Mouse (Mus musculus): ENCODE measurements around the gene Ano8.
"Not testable (repeated sequence)": the region's sequence is repeated elsewhere in the genome, so short reads cannot be mapped to it uniquely, and the experiment has no call there.

Ano8 gene

GRCm38 (mm10) chr8:71485142-71486135 lies at the start of gene Ano8:
Gene Ano8 (minus strand): TSS chr8:71485963.
- peak; percentile 84 for DNase-seq

DNA sequence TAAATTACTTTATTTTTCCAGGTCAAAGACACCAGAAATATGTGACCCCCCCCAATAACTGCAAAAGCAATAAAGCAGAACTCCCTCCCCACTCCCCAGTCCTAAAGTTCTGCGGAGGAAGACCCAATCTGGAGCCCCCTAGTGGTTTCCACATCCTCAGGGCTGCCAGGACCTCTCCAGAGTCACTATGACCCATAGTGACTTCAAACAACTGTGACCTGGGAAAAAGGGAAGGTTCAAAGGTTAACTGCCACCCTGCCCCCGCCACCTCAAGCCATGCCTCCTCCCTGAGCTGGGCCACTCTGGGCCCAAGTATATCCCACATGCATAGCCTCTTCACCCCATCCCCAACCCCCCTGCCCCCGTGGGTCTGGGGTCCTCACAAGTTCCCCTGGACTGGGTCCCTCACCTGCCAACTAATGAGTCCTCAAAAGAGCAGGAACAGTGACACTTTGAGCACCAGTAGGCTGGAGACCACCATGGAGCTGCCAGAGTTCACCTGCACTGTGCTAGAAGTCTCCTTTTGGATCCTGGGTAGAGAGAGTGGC lies 48.6 kb upstream of the Ano8 start:
- no peak for DNase-seq

GRCm38 (mm10) chr8:71530735-71531467 lies 45.1 kb upstream of the Ano8 start:
- DNase-seq, result not testable (repeated sequence)

GRCm38 (mm10) chr8:71528362-71529073 lies 42.8 kb upstream of the Ano8 start:
- peak; percentile 48 for DNase-seq

GRCm38 (mm10) chr8:71527162-71527870 lies 41.6 kb upstream of the Ano8 start:
- no peak for DNase-seq

- DNase-seq, result no peak
Measured at GRCm38 (mm10) chr8:71526272-71526671, 40.5 kb upstream of the Ano8 start.

DNA sequence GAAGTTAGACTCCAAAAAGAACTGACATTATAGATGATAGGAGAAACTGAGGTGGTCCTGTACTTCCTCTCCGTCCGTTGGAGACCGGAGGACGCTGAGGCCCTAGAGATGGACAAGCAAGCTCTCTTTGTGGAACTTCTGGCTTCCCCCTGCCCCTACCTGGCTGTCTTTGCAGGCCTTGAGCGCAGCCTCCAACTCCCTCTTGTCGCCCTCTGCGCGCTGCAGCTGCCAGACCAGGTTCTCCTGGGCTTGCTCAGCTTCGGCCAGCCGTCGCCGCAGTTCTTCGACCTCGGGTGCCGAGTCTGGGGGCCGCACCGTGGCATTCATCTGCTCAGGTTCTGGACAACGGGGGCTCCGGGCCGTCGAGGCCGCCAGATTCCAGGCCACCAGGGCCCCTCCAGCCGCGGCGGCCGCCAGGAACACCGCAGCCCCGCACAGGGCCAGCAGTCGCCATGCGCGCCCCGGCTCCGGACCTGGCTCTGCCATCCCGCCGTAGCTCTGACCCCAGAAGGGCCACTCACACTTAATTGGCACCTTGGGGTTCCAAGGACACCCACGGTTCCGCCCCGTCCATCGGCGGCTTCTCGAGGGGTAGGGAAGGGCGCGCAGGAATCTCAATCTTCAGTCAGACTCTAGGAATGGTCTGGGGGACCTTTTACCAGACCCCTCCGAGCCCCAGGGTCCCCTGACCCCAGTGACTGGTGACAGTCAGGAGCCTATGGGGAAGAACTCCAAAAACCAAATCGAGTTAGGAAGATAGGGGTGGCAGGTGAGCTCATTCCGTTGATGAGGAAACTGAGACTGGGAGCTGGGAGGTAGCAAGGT lies 39.7 kb upstream of the Ano8 start, which contains the start of gene Ccdc194:
TSS of gene Ccdc194 (minus strand) at position 486 of the 825 bp plus-strand sequence.
- no peak for DNase-seq

DNA sequence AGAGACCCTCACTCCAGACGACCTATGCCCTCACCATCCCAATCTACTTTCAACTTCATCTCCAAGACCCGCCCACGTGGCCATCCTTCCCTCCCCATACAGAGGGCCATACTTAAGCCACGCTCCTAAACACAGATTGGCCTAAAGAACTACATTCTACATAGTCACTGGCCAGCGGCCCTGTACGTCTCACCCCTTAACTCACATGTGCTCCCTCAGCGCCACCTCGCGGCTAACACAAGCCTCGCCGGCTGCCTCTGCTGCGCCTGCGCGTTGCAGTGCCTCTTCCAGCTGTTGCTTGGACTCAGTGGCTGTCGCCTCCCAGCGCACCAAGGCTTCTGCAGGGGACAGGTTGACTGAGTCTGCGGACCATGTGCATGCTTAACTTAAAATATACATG lies 35.9 kb upstream of the Ano8 start:
- DNase-seq, result peak; percentile 89

- DNase-seq, result not testable (repeated sequence)
Measured at GRCm38 (mm10) chr8:71519037-71519825, 33.5 kb upstream of the Ano8 start.

DNA sequence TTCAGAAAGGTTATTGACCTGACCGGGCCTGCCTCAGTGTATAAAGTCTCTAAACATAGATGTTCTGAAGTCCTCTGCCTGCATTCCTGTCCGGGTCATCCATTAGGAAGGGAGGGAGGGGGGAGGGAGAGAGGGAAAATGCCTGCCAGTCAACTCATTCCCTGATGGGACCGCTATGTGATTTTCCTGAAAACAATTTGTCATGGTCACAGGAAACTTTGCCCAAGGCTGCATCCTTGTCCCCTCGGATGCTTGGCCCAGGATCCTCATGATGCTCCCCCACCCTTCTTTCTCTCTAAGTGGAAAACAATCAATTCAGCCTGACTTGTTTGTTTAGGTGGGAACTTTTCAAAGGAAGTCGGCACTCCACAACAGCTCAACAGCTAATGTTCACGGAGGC lies 31.0 kb upstream of the Ano8 start:
- DNase-seq, result peak; percentile 64

DNA sequence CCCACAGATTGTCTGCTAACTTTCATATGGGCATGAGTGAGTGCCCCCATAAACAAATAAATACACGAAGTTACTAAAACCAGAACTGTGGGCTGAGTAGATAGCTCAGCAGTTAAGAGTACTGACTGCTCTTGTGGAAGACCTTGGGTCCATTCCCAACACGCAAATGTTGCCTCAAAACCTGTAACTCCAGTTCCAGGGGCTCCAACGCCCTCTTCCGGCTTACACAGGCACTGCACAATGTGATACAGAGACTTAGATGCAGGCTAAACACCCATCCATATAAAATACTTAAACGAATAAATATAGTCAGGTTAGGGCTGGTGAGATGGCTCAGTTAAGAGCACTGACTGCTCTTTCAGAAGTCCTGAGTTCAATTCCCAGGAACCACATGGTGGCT lies 29.3 kb upstream of the Ano8 start:
- DNase-seq, result no peak

DNA sequence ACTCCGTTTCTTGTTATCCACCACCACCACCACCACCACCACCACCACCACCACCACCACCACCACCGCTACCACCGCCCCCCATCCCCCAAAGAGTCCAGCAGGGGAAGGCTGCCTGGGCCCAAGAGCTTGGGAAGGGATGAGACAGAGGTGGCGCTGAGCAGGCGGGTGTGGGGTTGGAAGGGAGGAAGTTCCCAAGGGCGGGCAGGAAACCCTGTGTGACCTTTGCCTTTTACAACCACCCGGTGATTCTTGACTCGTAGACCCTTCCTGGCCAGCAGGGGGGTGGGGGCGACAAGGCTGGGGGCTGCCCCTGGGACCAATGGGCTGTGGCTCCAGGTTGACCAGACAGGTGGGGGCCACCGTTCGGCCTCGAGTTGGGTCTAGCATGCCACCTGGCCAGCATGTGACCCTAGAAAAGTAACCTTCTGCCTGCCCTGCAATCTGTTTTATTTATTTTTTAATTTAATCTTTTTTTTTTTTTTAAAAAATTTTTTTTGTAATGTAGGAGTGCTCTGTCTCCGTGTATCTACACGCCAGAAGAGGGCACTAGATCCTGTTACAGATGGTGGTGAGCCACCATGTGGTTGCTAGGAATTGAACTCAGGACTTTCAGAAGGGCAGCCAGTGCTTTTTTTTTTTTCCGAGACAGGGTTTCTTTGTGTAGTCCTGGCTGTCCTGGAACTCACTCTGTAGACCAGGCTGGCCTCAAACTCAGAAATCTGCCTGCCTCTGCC lies 27.4 kb upstream of the Ano8 start:
- DNase-seq, result no peak

DNA sequence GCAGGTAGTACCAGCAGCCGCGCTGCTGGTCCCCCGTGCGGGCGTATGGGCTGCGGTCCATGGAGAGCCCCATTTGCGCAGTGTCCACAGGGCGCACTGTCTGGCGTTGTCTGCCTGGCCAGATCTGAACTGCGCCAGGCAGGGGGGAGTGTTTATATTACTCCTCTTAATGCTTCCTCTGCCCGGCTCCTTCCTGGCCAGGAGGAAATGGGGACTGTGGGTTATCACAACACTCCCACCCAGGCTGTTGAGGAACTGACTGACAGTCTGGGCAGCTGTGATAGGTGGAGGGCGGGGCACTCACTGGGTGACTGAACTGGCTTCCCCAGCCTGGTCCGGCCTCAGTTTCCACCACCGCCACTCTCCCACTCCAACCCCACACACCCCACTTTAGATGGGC lies 25.9 kb upstream of the Ano8 start, which contains the start of gene Plvap:
TSS of gene Plvap (minus strand) at position 109 of the 400 bp plus-strand sequence.
- DNase-seq, result peak; percentile 66

DNA sequence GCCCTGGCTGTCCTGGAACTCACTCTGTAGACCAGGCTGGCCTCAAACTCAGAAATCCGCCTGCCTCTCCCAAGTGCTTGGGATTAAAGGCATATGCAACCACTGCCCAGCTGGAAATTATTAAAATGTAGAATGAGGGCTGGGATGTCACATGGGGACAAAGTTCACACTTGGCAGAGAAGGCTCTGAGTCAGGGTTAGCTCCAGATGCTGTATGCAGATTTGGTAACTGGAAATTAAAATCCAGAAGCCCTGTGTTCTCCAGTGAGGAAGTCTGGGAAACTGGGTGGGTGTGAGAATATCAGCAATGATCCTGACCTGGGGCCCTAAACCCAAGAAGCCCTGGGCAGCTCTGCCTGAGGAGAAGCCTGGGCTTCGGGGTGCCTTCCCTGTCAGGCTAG lies 23.6 kb upstream of the Ano8 start:
- no peak for DNase-seq

- DNase-seq, result peak; percentile 61
Measured at GRCm38 (mm10) chr8:71507589-71508104, 21.9 kb upstream of the Ano8 start.

DNA sequence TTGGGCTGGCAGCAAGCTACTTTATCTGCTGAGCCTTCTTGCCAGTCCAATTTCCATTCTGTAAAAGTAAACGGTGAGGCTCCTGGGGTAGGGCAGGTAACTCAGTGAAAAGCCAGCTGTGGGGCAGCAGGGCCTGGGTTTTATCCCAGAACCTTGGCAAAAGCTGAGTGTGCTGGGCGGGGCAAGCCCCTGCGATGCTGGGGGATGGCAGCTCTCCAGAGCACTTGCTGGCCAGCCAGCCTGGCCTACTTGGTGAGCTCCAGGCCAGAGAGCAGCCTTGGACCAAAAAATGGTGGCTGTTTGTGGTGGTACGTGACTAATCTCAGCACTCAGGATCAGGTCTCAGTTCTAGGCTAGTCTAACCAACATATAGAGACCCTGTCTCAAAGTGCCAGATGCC lies 20.2 kb upstream of the Ano8 start:
- no peak for DNase-seq

DNA sequence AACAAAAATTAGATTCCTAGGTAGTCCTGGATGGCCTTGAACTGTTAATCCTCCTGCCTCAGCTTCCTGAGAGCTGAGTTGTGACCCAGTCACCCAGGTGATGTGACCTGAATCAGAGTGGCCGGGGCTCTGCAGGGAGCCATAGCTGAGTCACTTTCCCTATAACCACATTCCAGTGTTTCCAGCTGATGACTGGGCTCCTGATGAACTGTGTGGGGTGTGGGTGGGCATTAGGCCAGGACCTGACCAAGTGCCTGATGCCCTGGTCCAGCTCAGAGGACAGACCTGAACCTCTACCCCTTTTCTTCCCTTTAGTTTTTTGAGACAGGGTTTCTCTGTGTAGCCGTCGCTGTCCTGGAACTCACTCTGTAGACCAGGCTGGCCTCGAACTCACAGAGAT lies 19.6 kb upstream of the Ano8 start:
- DNase-seq, result no peak

GRCm38 (mm10) chr8:71504349-71504748 lies 18.6 kb upstream of the Ano8 start:
- DNase-seq, result no peak
